Mouse (Mus musculus) embryonic fibroblast, embryonic 13.5 days (primary cell): Measurements from ENCODE around the gene Nubp2.

Source experiments
- CTCF ChIP-seq: IDR thresholded peaks from 2 replicates; pipeline ENCODE4 v1.5.1; 2011; ENCODE audit warnings: mild to moderate bottlenecking, control low read depth, low read length, moderate library complexity, borderline replicate concordance; ENCODE audit not compliant: insufficient read depth
- POLR2A ChIP-seq: IDR thresholded peaks from 2 replicates; pipeline ENCODE4 v1.6.1; 2011; ENCODE audit warnings: low read depth, mild to moderate bottlenecking, control low read depth, low read length, moderate library complexity

- TF ChIP-seq CTCF (no peak), POLR2A (no peak)
Measured at GRCm38 (mm10) chr17:24877336-24878116, 8.6 kb downstream of the Nubp2 start.
